Mouse (Mus musculus) G1E (cell line): ENCODE measurements around the gene Fam111a.

Source experiments
- CTCF ChIP-seq: IDR thresholded peaks from 2 replicates; pipeline ENCODE4 v1.5.1; 2012; ENCODE audit warnings: low read depth, low read length, inconsistent platforms, mixed read lengths
- GATA1 ChIP-seq: IDR thresholded peaks from 2 replicates; pipeline ENCODE4 v1.6.1; 2012; ENCODE audit warnings: borderline replicate concordance, low read length, inconsistent platforms, mixed read lengths
- POLR2AphosphoS5 ChIP-seq: IDR thresholded peaks from 2 replicates; pipeline ENCODE4 v1.6.1; 2012; ENCODE audit warnings: low read depth, low read length, inconsistent platforms; ENCODE audit not compliant: insufficient replicate concordance
- TAL1 ChIP-seq: conservative IDR thresholded peaks from 2 replicates; pipeline ENCODE4 v1.6.1; 2012; ENCODE audit warnings: low read depth, low read length, inconsistent platforms, mixed read lengths

GRCm38 (mm10) chr19:12500881-12501311 lies 44.6 kb upstream of the Fam111a start:
- TF ChIP-seq CTCF (no peak), GATA1 (no peak), TAL1 (no peak), POLR2AphosphoS5 (no peak)
